Mouse (Mus musculus) stomach, embryonic 15.5 days (tissue): ENCODE measurements around the gene Gm10300. TPM values are rescaled to one million over a fixed set of nuclear protein-coding genes. Genes with fewer than 3 reads are reported as not detected.
A peak's percentile ranks its signal among the peaks of the same experiment; 100 is the strongest.

Experiments
- ATAC-seq: fragments of 200-750 bp; cut with Nextera tagmentation; 2 replicates; pipeline ENCODE4 v1.8.0; 2017; ENCODE audit warnings: low read depth, moderate number of reproducible peaks, moderate TSS enrichment; ENCODE audit not compliant: insufficient read depth, low FRiP score
- H3K27ac ChIP-seq: fragments of 300-500 bp; sonication (generic); 2 replicates; pipeline ENCODE4 v1.5.1; 2015; ENCODE audit warnings: mild to moderate bottlenecking, inconsistent platforms
- H3K27me3 ChIP-seq: fragments of 300-500 bp; sonication (generic); replicated peaks from 2 replicates; pipeline ENCODE4 v1.6.1; 2015; ENCODE audit warnings: inconsistent platforms
- H3K36me3 ChIP-seq: fragments of 300-500 bp; sonication (generic); 2 replicates; pipeline ENCODE4 v1.6.1; 2015; ENCODE audit warnings: inconsistent platforms
- H3K4me1 ChIP-seq: fragments of 300-500 bp; sonication (generic); 2 replicates; pipeline ENCODE4 v1.6.1; 2015; ENCODE audit warnings: inconsistent platforms
- H3K4me2 ChIP-seq: fragments of 300-500 bp; sonication (generic); 2 replicates; pipeline ENCODE4 v1.6.1; 2015; ENCODE audit warnings: mild to moderate bottlenecking, inconsistent platforms
- H3K4me3 ChIP-seq: fragments of 300-500 bp; sonication (generic); replicated peaks from 2 replicates; pipeline ENCODE4 v1.5.1; 2015; ENCODE audit warnings: inconsistent platforms
- H3K9ac ChIP-seq: fragments of 300-500 bp; sonication (generic); 2 replicates; pipeline ENCODE4 v1.6.1; 2015; ENCODE audit warnings: inconsistent platforms
- H3K9me3 ChIP-seq: fragments of 300-500 bp; sonication (generic); 2 replicates; pipeline ENCODE4 v1.6.1; 2016; ENCODE audit warnings: inconsistent platforms
- WGBS: fragments of 180-500 bp; shearing (Covaris S2); methylation state at CpG from one replicate; pipeline ENCODE4 v1.1.7; 2015; 5-methylcytosine and 5-hydroxymethylcytosine counted together
- polyA plus RNA-seq: library from polyadenylated mRNA; unstranded; fragments of >200 nt; fragmentation: Nextera tagmentation; extraction: Ambion mirVana; gene quantifications from 2 replicates; pipeline ENCODE4 v1.2.1, GENCODE M21; 2015

The Gm10300 gene
- polyA plus RNA-seq, 1 experiment from 2014 or later: 0.13 TPM

DNA sequence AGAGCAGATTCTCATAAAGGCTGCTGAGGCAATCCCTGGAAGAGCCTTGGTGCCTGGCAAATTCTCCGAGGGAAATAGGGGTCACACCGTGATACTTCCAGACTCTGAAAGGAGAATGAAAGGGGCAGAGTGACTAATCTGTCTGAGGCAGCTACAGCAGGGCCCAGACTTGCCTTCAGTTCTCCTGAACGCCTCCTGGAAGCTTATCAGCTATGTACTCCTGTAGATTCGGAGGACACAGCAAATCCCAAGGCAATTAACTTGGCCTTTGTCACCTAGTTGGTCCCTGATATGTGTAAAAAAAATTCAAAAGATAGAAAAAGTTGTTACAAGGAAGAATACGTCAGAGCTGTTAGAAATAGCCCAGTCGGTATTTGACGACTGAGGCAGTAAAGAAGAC is 20.5 kb downstream of the Gm10300 start:
- ATAC-seq: no peak
- Histone ChIP-seq H3K36me3 (no peaks in the 10 kb centered on the region), H3K9ac (no peak overlapping the region), H3K4me1 (peaks cover 7% of the 10 kb centered on the region; the same call in 1 of the 2 replicates), H3K27ac (no peak overlapping the region), H3K4me2 (no peak overlapping the region), H3K9me3 (no peaks in the 10 kb centered on the region), H3K27me3 (no peaks in the 10 kb centered on the region), H3K4me3 (no peak overlapping the region)
- 65% methylated on average over 7 of the region's 7 CpGs for WGBS

DNA sequence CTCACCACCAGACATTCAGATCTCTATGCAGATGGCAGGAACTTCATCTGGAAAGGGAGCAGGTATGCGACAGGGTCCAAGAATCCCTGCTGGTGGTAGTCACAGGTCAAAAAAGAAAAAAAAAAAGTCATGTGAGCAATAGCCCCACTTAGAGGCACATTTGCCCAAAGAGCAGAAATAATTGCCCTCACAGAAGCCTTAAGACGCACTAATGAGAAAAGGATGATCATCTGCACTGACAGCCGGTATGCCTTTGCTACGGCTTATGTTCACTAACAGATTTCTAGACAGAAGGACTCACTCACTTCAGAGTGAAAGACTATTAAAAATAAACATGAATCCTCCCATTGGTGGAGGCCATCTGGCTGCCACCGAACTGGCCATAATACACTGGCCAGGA is 25.1 kb downstream of the Gm10300 start:
- Histone ChIP-seq H3K9ac (no peak overlapping the region), H3K4me3 (no peak overlapping the region), H3K36me3 (no peaks in the 10 kb centered on the region), H3K27me3 (no peaks in the 10 kb centered on the region), H3K27ac (no peak overlapping the region), H3K9me3 (no peaks in the 10 kb centered on the region), H3K4me2 (no peak overlapping the region), H3K4me1 (peaks cover 7% of the 10 kb centered on the region; the same call in 1 of the 2 replicates)
- no peak for ATAC-seq
- WGBS: 67% methylated on average over 5 of the region's 5 CpGs

DNA sequence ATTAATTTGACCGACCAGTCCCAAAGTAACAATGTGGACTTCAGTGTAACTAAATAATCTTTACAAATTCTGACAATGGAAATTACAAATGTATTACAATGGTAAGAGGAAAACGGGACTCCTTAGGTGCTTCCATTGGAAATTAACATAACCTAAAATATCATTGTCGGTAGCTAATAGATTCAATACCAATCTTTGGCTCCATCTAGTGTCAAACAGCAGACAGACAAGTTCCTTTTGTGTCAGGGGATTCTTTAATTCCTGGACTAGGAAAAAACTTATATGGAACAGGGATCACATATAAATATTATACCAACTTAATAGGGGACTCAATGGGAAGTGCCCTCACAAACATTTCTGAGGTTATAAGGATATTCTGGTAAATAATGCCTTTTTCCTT is 26.7 kb downstream of the Gm10300 start:
- Histone ChIP-seq H3K4me2 (no peak overlapping the region), H3K36me3 (no peaks in the 10 kb centered on the region), H3K4me1 (peaks cover 7% of the 10 kb centered on the region; the same call in 1 of the 2 replicates), H3K27ac (no peak overlapping the region), H3K27me3 (no peaks in the 10 kb centered on the region), H3K9ac (no peak overlapping the region), H3K9me3 (no peaks in the 10 kb centered on the region), H3K4me3 (no peak overlapping the region)
- 21% methylated on average over 3 of the region's 3 CpGs for WGBS
- no peak for ATAC-seq

DNA sequence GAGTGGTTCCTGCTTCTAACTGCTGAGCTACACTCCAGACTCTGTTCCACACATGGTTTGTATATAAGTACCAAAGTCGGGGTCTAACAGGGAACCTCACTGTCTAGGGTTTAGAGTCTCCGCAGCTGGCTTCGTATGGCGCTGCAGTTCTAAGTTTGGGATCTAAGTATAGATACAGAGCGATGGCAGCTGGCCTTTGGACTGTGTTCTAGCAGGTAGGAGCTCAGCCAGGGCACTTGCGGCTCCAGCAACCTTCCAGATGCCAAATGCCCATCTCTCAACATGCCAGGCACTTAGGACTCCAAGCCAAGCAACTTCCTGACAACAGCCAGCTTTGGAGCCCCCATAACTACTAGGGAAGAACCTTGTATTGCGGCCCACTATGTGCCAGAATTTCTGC is 33.7 kb downstream of the Gm10300 start:
- H3K9me3 ChIP-seq: no peaks in the 10 kb centered on the region
- no peaks in the 10 kb centered on the region for H3K36me3 ChIP-seq
- no peak overlapping the region for H3K9ac ChIP-seq
- no peak overlapping the region for H3K27ac ChIP-seq
- H3K4me2 ChIP-seq: no peak overlapping the region
- 84% methylated on average over 7 of the region's 7 CpGs for WGBS
- H3K4me3 ChIP-seq: no peak overlapping the region
- 0 out of 2 replicates have a peak, but pooled peaks cover under 1% of the 10 kb centered on the region for H3K4me1 ChIP-seq
- 0 out of 2 replicates have a peak, but pooled peaks cover 4% of the 10 kb centered on the region for H3K27me3 ChIP-seq
- ATAC-seq: no peak

DNA sequence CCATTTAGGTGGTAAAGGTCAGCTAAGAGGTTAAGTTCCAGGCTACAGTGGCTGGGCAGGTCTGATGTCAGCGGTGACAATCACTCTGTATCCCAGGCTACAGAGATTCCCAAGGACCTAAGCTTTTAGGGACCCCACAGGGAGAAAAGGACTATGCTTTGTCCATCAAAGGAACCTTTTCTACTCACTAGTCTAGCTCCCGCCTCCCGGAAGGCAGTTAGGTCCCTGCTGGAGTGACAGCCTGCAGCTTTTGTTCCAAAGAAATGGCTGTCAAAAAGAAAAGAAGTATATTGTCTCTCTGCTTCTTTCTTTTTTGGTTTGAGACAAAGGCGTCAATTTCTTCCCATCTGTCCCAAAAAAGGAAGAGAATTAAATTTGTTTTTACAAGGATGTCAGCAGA is 36.7 kb downstream of the Gm10300 start:
- no peak overlapping the region for H3K4me2 ChIP-seq
- H3K9me3 ChIP-seq: no peaks in the 10 kb centered on the region
- H3K4me3 ChIP-seq: no peak overlapping the region
- 0 out of 2 replicates have a peak, but pooled peaks cover 6% of the 10 kb centered on the region for H3K27me3 ChIP-seq
- ATAC-seq: no peak
- H3K27ac ChIP-seq: no peak overlapping the region
- WGBS: 76% methylated on average over 4 of the region's 4 CpGs
- no peak overlapping the region for H3K9ac ChIP-seq
- H3K4me1 ChIP-seq: 0 out of 2 replicates have a peak, but pooled peaks cover 3% of the 10 kb centered on the region
- no peaks in the 10 kb centered on the region for H3K36me3 ChIP-seq

DNA sequence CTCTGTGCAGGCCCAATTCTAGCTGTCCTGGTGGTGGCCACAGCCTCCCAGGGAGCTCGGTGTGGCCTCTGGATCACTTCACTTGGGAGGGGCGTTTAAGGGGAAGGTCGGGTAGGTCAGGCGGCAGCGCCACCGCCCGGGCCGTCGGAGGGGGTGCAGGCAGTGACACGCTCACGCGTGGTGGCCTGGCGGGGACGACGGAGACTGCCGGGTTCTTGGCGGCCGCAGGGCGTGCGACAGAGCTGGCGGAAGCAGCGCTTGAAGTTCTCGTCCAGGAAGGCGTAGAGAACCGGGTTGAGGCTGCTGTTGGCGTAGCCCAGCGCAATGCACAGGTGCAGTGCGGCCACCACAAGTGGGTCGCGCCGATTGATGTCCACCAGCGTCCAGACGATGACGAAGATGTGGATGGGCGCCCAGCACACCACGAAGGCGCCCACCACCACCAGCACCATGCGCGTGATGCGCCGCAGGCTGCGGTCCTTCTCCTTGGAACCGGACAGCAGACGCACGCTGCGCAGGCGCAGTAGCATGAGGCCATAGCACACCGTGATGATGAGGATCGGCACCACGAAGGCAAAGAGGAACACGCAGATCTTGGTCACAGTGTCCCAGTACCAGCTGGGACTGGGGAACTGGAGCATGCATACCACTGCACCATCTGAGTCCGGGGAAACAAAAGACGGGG is 39.1 kb downstream of the Gm10300 start:
- Histone ChIP-seq H3K4me3 (peak overlapping the region; percentile 25), H3K4me1 (0 out of 2 replicates have a peak, but pooled peaks cover 3% of the 10 kb centered on the region), H3K27ac (no peak overlapping the region), H3K36me3 (no peaks in the 10 kb centered on the region), H3K27me3 (0 out of 2 replicates have a peak, but pooled peaks cover 6% of the 10 kb centered on the region), H3K9ac (no peak overlapping the region), H3K4me2 (peak overlapping the region; percentile 54), H3K9me3 (no peaks in the 10 kb centered on the region)
- no peak for ATAC-seq
- WGBS: 34% methylated on average over 53 of the region's 53 CpGs

DNA sequence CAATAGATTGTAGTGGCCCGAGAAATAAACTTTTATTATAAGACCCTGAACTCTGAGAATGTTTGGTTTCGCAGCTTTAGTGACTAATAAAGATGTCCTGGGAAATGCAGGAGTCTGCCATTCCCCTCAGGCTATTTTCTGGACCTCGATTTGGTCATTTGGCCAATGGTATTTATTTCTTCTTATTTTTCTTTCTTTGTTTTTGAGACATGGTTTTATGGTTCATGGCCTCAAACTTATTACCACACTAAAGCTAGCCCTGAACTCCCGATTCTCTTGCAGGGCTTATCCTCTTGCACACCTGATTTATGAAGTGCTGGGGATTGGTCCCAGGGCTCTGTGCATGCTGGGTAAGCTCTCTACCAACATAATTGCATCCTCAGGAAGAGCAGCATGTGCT is 41.8 kb downstream of the Gm10300 start:
- Histone ChIP-seq H3K27ac (no peak overlapping the region), H3K4me1 (0 out of 2 replicates have a peak, but pooled peaks cover 3% of the 10 kb centered on the region), H3K9ac (no peak overlapping the region), H3K36me3 (no peaks in the 10 kb centered on the region), H3K27me3 (0 out of 2 replicates have a peak, but pooled peaks cover 6% of the 10 kb centered on the region), H3K4me3 (no peak overlapping the region), H3K9me3 (no peaks in the 10 kb centered on the region), H3K4me2 (no peak overlapping the region)
- ATAC-seq: no peak
- 76% methylated on average over 4 of the region's 4 CpGs for WGBS

DNA sequence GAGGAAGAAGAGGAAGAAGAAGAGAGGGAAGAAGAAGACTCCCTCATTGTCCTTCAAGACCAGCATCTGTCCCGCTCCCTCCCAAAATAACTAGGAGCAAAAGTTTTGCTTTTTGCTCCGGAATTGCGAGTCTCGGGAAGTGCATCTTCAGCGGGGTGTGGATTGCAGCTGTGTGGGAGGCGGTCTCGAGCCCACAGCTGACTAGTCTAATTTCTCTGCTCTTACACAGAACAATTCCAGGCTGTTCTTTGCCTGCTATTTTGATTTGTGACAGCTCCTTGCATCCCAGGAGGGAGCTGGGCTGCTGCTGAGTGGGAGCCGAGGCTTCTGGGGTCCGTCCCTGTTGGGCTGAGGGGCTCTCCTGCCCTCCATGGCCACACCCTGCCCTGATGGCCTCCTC is 45.1 kb downstream of the Gm10300 start:
- H3K9ac ChIP-seq: no peak overlapping the region
- no peaks in the 10 kb centered on the region for H3K4me1 ChIP-seq
- 49% methylated on average over 9 of the region's 9 CpGs for WGBS
- no peak overlapping the region for H3K27ac ChIP-seq
- no peak overlapping the region for H3K4me2 ChIP-seq
- H3K4me3 ChIP-seq: no peak overlapping the region
- H3K9me3 ChIP-seq: no peaks in the 10 kb centered on the region
- H3K27me3 ChIP-seq: no peaks in the 10 kb centered on the region
- no peaks in the 10 kb centered on the region for H3K36me3 ChIP-seq
- ATAC-seq: no peak

DNA sequence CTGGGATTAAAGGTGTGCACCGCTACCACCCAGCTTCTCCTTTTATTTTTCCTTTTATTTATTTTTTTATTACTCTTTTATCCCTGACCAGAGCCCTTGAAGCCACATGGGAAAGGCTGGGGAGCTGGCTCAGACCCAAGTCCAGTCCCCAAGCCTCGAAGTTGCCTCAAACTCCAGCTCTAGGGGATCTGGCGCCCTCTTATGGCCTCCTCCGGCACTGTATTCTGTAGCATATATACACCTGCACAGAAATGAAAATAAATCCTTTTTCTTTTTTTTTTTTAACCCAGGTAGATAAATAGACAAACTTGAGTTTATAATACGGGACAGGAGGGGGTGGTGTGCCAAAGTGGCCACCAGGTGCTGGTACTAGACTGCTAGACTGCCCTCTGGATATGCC is 47.2 kb downstream of the Gm10300 start:
- Histone ChIP-seq H3K4me2 (no peak overlapping the region), H3K9me3 (no peaks in the 10 kb centered on the region), H3K4me1 (no peaks in the 10 kb centered on the region), H3K36me3 (no peaks in the 10 kb centered on the region), H3K27me3 (no peaks in the 10 kb centered on the region), H3K9ac (no peak overlapping the region), H3K27ac (no peak overlapping the region), H3K4me3 (no peak overlapping the region)
- 78% methylated on average over 5 of the region's 5 CpGs for WGBS
- no peak for ATAC-seq

DNA sequence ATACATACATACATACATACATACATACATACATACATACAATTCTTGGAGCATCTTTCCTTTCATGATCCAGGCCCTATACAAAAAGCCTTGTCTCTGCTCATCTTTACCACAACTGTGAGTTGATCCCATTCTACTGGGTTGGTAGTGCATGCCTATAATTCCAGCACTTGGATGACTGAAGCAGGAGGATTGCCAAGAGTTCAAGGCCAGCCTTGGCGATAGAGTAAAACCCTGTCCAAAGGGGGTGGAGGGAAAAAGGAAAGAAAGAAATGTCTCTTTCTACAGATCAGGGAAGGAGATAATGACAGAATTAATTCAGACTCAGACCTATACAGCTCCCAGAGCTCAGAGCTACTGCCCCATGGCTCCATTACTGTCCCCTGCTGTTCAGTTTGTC is 48.7 kb downstream of the Gm10300 start:
- H3K36me3 ChIP-seq: no peaks in the 10 kb centered on the region
- no peak overlapping the region for H3K27ac ChIP-seq
- H3K4me1 ChIP-seq: no peaks in the 10 kb centered on the region
- no peak overlapping the region for H3K4me2 ChIP-seq
- no peak overlapping the region for H3K9ac ChIP-seq
- H3K4me3 ChIP-seq: no peak overlapping the region
- no peaks in the 10 kb centered on the region for H3K9me3 ChIP-seq
- no peaks in the 10 kb centered on the region for H3K27me3 ChIP-seq
- no peak for ATAC-seq
- WGBS: 78% methylated on average over 1 of the region's 1 CpGs
